Mouse (Mus musculus): ENCODE data around the gene Pdcd6ip.

DNA sequence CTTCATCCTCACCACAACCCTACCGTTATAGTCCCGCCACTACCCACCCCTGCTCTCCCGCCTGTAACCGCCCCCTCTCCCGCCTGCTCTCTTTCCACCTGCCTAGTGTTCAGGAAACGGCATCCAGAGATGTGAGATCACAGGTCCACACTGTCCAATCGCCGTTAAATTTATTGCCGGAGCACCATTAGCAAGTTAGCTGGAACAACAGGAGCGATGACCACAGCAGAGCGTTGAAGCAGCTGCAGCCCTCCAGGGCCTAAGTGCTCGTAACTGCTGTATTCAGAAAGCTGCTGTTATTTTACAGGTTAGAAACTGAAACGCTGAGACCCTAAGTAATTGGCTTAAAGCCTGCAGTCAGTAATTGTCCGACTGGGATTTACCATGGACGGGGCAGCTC is 64.4 kb downstream of the Pdcd6ip start:
- TF ChIP-seq CTCF (IDR thresholded peaks at IDR 0.05; ENCODE audit: low read depth) (no peak), EP300 (IDR thresholded peaks at IDR 0.05; ENCODE audit: low read depth) (no peak)

Data from heart, postnatal 0 days (tissue).